Mouse (Mus musculus) layer of hippocampus, postnatal 36 days (tissue): ENCODE results near the gene Rundc1. TPM values are rescaled to one million over a fixed set of nuclear protein-coding genes. Genes with fewer than 3 reads are reported as not detected.
"Not testable (repeated sequence)": the region's sequence is repeated elsewhere in the genome, so short reads cannot be mapped to it uniquely, and the experiment has no call there.

ENCODE experiments used
- DNase-seq, 2 experiments: peaks; one replicate each; pipeline ENCODE4 v3.0.0; 2022
- total RNA-seq, 2 experiments: library from RNA; stranded (reverse); gene quantifications; 2 replicates each; pipeline ENCODE4 v1.2.3; 2021

Gene Rundc1
- 10 to 100 TPM; 34.8 to 36.3 TPM for total RNA-seq

DNA sequence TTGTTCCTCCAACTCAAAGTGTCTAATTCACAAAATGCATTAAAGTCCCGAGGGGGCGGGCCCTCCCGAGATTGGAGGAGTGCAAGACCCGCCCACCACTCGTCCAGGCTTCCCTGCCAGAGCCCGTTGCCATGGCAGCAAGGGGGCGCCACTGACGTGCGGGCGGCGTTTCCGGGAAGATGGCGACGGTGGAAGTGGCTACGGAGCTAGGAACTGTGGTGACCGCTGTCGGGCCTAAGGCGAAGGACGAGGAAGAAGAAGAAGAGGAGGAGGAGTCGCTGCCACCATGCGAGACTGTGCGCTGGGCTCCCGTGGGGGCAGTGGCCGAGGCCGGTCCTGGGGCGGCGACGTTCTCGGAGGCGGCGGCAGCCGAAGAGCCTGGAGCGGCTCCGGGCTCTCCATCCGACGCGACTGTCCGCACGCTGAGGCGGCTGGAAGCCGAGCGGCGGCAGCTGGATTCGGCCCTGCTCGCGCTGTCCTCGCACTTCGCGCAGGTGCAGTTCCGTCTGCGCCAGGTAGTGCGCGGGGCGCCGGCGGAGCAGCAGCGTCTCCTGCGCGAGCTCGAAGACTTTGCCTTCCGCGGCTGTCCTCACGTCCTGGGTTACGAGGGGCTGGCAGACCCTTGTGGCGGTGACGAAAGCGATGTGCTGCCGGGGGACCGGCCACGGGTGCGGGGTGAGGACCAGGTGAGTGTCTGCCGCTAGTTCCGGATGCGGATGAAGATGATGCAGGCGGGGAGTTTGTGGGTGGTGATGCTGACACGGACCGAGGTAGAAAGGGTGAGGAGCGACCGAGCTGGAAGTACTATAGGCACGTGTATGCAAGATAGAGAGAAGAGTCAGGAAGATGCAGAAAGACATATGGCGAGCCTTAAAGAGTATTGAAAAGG lies at the start of gene Rundc1, which contains the start of gene Ptges3l:
TSS of gene Rundc1 (plus strand) at position 161 of the 889 bp plus-strand sequence.
TSS of gene Ptges3l (minus strand) at position 409 of the 889 bp plus-strand sequence.
- DNase-seq, result peak; percentile 97 to 98

DNA sequence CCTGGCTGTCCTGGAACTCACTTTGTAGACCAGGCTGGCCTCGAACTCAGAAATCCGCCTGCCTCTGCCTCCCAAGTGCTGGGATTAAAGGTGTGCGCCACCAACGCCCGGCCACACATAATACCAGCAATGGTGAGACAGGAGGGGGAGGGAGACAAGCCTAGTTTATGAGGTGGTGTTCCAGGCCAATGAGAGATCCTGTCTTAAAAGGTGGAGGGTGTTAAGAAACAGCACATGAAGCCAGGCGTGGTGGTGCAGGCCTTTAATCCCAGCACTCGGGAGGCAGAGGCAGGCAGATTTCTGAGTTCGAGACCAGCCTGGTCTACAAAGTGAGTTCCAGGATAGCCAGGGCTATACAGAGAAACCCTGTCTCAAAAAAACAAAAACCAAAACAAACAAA lies 46.7 kb upstream of the Rundc1 start:
- DNase-seq, result not testable (repeated sequence)

GRCm38 (mm10) chr11:101378926-101379325 lies 46.0 kb upstream of the Rundc1 start:
- no peak for DNase-seq

GRCm38 (mm10) chr11:101381817-101382216 lies 43.1 kb upstream of the Rundc1 start:
- DNase-seq, result no peak

DNA sequence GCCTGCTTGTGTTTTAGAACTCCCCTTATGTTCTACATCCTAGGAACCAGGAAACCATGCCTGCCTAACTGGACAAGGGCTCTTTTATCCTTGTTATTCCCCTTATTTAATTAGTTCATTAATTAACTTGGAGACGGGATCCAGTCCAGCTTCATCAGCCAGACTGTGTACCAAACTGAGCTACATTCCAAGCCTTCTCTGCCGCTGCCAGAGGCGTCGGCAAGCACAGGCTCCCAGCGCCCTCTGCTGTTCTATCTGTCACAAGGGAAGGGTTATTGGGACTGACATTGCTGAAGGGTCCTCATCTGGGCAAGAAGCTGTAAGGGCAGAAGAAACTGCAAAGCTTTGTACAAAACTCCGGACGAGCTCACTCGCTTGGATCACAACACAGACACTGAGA lies 29.8 kb upstream of the Rundc1 start:
- DNase-seq, result peak; percentile 75 to 76

DNA sequence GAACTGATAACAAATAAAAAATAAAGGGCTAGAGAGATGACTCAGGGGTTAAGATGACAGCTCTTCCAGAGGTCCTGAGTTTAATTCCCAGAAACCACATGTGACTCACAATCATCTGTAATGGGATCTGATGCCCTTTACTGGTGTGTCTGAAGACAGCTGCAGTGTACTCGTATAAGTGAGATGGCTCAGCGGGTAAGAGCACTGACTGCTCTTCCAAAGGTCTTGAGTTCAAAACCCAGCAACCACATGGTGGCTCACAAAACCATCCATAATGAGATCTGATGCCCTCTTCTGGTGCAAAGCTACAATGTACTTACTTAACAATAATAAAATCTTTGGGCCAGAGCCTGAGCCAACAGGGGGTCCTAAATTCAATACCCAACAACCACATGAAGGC lies 9.6 kb upstream of the Rundc1 start:
- DNase-seq, result no peak

DNA sequence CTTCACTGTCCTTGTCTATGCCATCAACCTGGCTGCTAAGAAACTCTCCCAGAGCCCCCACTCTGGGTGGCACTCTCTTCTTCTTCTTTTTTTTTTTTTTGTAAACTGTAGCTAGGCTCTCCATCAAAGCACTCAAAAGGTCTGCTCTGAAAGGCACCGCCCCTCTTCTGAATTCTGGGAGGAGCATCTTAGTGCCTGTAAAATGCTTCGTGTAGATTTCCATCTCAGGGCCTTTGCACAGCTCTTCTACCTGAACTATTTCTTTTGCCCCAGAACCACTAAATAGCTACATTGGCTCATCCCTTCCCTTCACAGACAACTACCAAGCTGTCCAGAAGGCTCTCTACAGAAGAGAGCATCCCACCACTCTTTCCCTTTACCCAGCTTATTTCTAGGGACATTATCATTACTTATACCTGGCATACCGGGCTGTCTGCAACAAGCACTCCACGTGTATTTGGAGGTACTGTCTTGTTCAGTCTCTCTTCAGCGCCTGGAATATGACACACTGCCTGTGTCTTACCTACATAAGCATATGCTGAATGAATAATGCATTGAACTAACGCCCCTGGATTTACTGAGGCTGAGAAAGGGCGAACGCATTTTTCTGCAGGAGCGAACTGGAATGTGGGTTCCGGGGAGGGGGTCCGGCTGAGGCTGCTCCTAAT lies 8.3 kb upstream of the Rundc1 start:
- no peak for DNase-seq

DNA sequence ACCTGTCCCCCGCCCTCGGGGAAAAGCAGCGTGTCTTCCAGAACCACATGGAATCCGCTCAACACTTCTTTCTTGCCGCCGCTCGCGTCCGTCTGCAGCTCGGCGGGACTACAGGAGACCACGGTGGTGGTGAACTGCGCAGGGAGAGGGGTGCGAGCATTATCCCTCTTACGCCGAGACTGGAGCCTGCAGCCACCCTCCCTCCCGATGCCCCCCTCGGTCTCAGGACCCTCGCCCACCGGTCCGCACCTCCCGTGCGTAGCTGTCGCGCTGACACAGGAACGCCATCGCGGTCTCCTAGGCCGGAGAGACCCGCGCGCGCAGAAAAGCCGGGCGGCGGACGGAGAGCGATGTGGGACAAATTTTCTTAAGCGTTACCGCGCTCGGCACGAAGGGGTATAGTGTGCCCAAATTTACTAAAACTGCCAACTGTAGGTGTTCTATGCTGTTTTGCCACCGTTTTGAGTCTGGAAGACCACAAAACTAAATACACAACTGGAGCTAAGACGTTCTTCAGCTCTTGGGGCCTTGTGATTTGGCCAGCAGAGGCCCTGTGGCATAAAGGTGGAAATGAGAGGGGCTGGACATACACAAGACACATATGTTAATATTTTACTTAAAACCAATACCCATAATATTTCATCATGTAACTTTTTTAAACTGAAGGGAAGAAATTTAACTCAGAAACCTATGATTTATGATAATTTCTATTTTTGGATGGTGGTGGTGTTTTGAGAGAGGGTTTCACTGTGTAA lies 7.6 kb upstream of the Rundc1 start, which contains the start of gene Aarsd1:
TSS of gene Aarsd1 (minus strand) at position 515 of the 755 bp plus-strand sequence.
- peak; percentile 87 to 93 for DNase-seq

DNA sequence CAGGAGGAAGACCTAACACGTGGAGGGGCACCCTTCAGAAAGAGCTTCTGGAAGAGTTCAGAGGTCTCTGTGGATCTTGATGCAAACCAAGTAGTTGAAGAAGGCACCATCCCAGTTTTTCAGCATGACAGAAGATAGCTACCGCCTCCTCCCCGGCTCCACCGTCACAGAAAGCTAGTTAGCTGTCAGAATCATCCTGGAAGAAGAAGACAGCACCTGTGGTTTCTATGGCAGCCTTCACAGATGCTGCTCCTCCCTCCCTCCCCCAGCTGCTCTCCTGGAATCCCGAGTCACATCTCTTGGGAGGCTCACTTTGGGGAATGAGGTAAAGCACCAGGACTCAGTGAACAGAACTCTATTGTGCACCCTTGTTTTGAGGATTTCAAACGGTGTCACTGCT lies 5.9 kb upstream of the Rundc1 start:
- no peak for DNase-seq

DNA sequence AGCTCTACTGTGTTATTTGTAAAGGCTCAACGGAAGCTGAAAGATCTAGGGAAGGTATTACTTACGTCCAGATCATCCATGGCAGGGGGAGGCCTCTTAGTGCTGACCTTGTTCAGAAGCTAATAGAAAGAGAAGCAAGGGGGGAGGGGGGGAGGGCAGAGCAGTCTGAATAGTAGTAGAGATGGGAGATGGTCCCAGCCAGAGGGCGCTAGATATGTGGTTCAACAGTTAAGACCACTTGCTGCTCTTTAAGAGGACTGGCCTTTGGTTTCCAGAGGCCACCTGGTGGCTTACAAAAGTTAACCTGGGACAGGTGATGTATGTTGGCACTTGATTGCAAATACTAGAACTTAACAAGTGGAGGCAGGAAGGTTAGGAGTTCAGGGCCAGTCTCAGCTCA lies 5.3 kb upstream of the Rundc1 start:
- no peak for DNase-seq

- no peak for DNase-seq
Measured at GRCm38 (mm10) chr11:101420148-101420547, 4.7 kb upstream of the Rundc1 start.

GRCm38 (mm10) chr11:101424105-101424851 lies 607 bp upstream of the Rundc1 start, which contains the start of gene Gm27029:
TSS of gene Gm27029 (minus strand) at chr11:101424796.
- DNase-seq, result no peak

DNA sequence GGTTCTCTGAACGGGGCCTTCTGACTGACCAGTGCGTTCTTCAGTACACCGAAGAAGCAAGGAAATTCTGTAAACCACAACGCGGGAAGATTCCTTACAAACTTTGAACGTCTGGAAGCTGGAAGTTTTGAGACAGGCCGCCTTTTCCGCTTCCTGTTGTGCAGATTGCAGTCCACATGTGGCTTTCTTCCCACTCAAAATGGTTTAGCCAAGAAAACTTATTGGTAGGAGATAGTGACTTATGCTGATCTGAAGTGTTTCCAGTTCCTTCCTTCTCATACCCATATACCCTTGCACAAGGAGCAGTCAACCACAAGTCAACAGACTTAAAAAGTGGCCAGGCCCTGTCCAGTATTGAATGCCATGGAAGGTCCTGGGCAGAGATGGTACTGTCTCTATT lies 1.3 kb downstream of the Rundc1 start:
- no peak for DNase-seq

- no peak for DNase-seq
Measured at GRCm38 (mm10) chr11:101431327-101431726, 6.4 kb downstream of the Rundc1 start.

DNA sequence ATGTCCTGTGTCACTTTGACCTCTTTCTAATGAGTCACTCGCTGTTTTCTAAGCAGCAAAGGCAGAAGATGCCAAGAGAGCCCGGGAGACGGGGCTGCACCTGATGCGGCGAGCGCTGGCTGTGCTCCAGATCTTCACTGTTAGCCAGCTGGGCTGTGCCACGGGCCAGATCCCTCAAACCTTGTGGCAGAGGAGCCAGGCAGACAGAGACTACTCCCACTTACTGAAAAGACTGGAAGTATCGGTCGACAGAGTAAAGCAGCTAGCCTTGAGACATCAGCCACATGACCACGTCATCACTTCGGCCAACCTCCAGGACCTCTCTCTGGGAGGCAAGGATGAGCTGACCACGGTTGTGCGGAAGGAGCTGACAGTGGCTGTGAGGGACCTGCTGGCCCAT lies 8.5 kb downstream of the Rundc1 start:
- DNase-seq, result no peak

- no peak for DNase-seq
Measured at GRCm38 (mm10) chr11:101435831-101436230, 10.9 kb downstream of the Rundc1 start.

DNA sequence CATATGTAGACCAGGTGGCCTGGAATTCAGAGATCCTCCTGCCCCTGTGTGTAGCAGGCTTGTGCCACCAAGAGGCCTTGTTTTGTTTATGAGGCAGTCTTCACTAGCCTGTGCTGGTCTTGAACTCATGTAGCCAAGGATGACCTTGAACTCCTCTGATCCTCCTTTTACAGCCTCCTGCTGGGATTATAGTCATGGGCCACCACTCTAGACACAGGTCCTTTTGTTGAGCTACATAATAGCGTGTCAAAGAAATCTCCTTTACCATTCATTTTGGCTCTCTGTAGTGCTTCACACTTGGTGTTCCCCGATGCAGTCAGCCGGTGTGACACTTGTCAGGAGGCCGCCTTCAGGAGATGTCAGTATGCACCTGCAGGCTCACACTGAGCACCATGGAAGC lies 12.0 kb downstream of the Rundc1 start:
- DNase-seq, result no peak

DNA sequence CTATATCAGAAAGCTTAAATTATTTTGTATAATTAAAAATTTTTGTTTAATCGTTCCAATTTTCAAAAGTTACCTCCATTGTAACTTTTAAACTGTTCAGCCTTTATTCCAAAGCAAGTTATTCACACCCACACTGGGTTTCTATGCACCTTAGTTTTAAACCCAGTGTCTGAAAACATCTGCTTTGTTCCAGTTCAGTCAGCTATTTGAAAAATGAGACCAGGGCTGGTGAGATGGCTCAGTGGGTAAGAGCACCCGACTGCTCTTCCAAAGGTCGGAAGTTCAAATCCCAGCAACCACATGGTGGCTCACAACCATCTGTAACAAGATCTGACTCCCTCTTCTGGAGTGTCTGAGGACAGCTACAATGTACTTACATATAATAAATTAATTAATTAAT lies 13.1 kb downstream of the Rundc1 start:
- not testable (repeated sequence) for DNase-seq

DNA sequence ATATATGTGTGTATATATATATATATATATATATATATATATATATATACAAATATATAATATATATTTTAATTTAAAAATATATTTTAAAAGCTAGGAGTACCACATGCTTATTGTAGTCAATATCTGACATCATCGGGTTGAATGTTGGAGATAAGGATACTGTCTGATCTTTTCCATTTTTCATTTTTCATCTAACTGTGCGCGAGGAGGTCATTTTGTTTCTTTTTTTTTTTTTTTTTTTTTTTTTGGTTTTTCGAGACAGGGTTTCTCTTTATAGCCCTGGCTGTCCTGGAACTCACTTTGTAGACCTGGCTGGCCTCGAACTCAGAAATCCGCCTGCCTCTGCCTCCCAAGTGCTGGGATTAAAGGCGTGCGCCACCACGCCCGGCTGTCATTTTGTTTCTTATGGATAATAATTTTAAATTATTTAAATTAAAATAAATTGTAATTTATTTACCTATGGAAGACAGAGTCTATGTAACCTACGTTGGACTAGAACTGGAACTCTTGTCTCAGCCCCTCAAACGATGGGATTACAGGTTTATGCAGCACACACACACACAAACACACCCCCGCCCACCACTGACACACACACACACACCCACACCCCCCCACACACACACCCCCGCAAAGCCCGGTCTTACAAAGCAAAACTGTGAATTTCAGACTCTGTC lies 16.7 kb downstream of the Rundc1 start:
- DNase-seq, result not testable (repeated sequence)

DNA sequence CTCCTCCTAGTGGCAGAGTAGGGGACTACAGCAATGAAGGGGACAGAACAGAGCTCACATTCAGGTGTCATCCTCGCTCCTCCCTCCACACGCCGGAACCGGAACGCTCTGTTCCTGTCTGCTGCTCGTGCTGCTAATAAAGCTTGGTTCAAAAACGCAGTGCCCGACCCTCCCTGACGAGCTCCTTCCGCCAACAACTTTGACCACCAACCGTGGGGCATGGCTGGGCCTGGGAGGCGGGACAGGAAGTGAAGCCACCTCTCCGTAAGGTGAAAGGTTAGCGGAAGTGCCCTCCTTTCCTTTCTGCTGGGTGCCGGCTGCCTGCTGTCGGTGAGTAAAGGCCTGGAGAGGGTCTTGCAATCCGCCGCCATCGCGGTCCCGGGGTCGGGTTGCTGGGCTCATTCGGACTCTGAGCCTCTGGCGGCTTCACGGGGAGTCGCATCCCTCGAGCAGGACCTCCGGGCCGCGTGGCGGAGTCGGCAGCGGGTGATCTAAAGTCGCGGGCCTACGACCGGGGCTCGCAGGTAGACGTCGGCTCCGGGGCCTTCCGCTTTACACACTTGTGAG lies 17.3 kb downstream of the Rundc1 start, which contains the start of gene Rpl27:
TSS of gene Rpl27 (plus strand) at position 172 of the 567 bp plus-strand sequence.
- peak; percentile 96 to 98 for DNase-seq

DNA sequence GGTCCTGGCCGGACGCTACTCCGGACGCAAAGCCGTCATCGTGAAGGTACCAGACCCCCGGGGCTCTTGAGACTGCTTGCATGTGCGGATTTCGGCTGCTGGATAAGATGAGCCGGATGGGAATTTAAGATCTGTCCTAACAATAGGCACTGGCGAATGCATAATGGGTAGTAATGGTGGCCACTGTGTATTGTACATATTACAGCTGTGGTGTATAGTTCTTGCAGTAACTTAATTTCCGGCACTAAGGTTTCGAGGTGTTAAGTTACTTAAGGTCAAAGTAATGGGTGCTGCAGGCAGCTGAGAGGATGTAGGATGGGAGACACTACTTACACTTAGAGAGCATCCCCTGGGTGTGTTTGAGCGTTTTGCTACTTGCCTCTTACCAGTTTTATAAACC lies 17.9 kb downstream of the Rundc1 start:
- no peak for DNase-seq
